Mouse (Mus musculus): ENCODE measurements around the gene Tmem170. TPM values are rescaled to one million over a fixed set of nuclear protein-coding genes. Genes with fewer than 3 reads are reported as not detected.

Tmem170 gene
- polyA plus RNA-seq (2014; fragmentation: Nextera tagmentation; extraction: Ambion mirVana): 4.3 and 4.5 TPM in 2 replicates

DNA sequence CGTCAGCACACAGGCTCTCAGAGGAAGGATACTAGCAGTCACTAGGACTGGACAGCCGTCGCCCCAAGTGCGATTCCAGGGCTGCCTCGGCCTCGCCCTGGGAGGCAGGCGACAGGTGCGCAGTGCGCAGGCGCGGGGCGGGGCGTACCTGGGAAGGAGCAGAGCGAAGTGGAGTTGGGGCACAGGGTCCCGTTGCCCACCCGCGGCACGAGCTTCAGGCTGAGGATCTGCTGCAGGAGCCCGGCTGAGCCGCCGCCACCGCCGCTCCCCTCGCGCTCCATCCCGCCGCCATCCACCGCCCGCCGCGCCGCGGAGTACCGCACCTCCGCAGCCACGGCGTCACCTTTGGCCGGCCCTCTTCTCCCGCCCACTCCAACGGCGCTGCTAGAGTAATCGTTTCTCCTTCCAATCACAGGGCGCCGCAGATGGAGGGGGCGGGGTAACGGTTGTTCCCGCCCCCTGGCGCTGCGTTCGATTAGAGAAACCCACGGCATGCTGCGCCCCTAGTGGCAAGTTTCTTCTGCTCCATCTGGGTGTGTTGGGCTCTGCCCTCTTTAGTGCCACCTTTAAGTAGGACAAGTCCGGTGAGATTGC, at the start of gene Tmem170:
Gene Tmem170, minus strand, starts transcription at position 396 of the 594 bp plus-strand sequence.
- Histone ChIP-seq H3K4me3 (ENCODE audit: control insufficient read depth in 1 of 2, insufficient read depth in 1 of 2, low read depth in 1 of 2, low read length in 2 of 2) (peak within 1 kb of the TSS; percentile 68 to 94), H3K27ac (replicated peaks in 1 of 2; ENCODE audit: control insufficient read depth in 1 of 2, insufficient read depth in 1 of 2, low read depth in 2 of 2, low read length in 2 of 2) (peak within 1 kb of the TSS; percentile 64 to 73), H3K4me1 (ENCODE audit: control insufficient read depth in 2 of 2, insufficient read depth in 2 of 2, low read length in 2 of 2) (peaks cover 0 to 6% of the 10 kb centered on the region in 2 experiments; a peak in 2 of 4 replicates), H3K4me2 (ENCODE audit: low read length) (peak within 1 kb of the TSS; percentile 79), H3K9ac (ENCODE audit: low read length) (peak within 1 kb of the TSS; percentile 84), H3K9me3 (ENCODE audit: control insufficient read depth, low read length) (no peaks in the 10 kb centered on the region), H3K36me3 (ENCODE audit: control insufficient read depth, insufficient read depth, low read length) (no peaks in the 10 kb centered on the region), H3K27me3 (ENCODE audit: control insufficient read depth, insufficient read depth, low read length) (no peaks in the 10 kb centered on the region)
- under 1% methylated on average over 44 of the region's 53 CpGs for WGBS
- peak; percentile 98 for ATAC-seq (ENCODE audit: insufficient number of reproducible peaks, insufficient read depth, low FRiP score, low read depth)

DNA sequence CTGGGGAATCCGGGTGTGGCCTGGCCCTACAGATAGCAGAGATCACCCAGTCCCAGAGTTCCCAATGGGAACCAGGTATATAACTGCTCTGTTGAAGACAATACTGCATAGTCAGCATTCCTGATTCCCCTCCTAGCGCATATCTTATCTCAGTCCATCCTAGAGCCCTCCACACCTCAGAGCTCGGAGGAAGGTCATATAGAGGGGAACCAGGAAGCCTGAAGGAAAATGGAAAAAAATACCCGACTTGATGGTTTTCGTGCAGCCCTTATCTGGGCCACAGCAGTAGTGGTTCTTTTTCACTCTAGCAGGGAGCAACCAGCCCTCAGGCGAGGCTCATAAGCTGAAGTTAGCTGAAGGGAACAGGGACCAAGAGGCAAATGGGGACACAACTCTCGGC, 48.4 kb upstream of the Tmem170 start:
- Histone ChIP-seq H3K9ac (ENCODE audit: low read length) (no peak overlapping the region), H3K4me1 (ENCODE audit: control insufficient read depth in 2 of 2, insufficient read depth in 2 of 2, low read length in 2 of 2) (peaks cover 3 to 6% of the 10 kb centered on the region in 2 experiments; a peak in 3 of 4 replicates), H3K4me2 (ENCODE audit: low read length) (no peak overlapping the region), H3K27ac (replicated peaks in 1 of 2; ENCODE audit: control insufficient read depth in 1 of 2, insufficient read depth in 1 of 2, low read depth in 2 of 2, low read length in 2 of 2) (no peak overlapping the region), H3K27me3 (ENCODE audit: control insufficient read depth, insufficient read depth, low read length) (no peaks in the 10 kb centered on the region), H3K4me3 (ENCODE audit: control insufficient read depth in 1 of 2, insufficient read depth in 1 of 2, low read depth in 1 of 2, low read length in 2 of 2) (no peak overlapping the region), H3K36me3 (ENCODE audit: control insufficient read depth, insufficient read depth, low read length) (no peaks in the 10 kb centered on the region), H3K9me3 (ENCODE audit: control insufficient read depth, low read length) (no peaks in the 10 kb centered on the region)
- WGBS: 24% methylated on average over 7 of the region's 7 CpGs
- no peak for ATAC-seq (ENCODE audit: insufficient number of reproducible peaks, insufficient read depth, low FRiP score, low read depth)

DNA sequence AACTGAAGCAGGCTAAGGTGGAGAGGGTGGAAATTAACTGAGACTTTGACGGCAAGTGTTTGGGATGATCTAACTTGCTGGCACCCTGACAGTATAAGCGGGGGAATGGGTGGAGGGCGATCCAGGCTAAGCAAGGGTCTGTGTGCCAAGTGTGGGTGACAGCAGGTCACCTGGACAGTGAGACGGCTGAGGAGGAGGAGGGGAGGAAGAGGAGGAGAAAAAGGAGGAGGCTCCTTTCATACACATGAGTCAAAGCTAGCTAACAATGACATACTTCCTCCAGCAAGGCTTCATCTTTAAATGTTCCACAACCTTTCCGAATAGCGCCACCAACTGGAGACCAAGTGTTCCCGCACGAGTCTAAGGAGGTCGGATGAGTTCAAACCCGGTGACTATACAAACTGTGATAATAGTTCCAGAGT, 46.8 kb upstream of the Tmem170 start:
- H3K4me1 ChIP-seq (ENCODE audit: control insufficient read depth in 2 of 2, insufficient read depth in 2 of 2, low read length in 2 of 2): peaks cover 3 to 6% of the 10 kb centered on the region in 2 experiments; a peak in 3 of 4 replicates
- H3K27me3 ChIP-seq (ENCODE audit: control insufficient read depth, insufficient read depth, low read length): no peaks in the 10 kb centered on the region
- no peak; the same call in 1 of the 2 replicates for ATAC-seq (ENCODE audit: insufficient number of reproducible peaks, insufficient read depth, low FRiP score, low read depth)
- no peak overlapping the region for H3K27ac ChIP-seq (replicated peaks in 1 of 2; ENCODE audit: control insufficient read depth in 1 of 2, insufficient read depth in 1 of 2, low read depth in 2 of 2, low read length in 2 of 2)
- no peak overlapping the region for H3K4me3 ChIP-seq (ENCODE audit: control insufficient read depth in 1 of 2, insufficient read depth in 1 of 2, low read depth in 1 of 2, low read length in 2 of 2)
- H3K4me2 ChIP-seq (ENCODE audit: low read length): 0 out of 2 replicates have a peak overlapping the region, but pooled peaks have one; percentile 7
- H3K9me3 ChIP-seq (ENCODE audit: control insufficient read depth, low read length): no peaks in the 10 kb centered on the region
- 22% methylated on average over 10 of the region's 10 CpGs for WGBS
- H3K36me3 ChIP-seq (ENCODE audit: control insufficient read depth, insufficient read depth, low read length): no peaks in the 10 kb centered on the region
- no peak overlapping the region for H3K9ac ChIP-seq (ENCODE audit: low read length)

DNA sequence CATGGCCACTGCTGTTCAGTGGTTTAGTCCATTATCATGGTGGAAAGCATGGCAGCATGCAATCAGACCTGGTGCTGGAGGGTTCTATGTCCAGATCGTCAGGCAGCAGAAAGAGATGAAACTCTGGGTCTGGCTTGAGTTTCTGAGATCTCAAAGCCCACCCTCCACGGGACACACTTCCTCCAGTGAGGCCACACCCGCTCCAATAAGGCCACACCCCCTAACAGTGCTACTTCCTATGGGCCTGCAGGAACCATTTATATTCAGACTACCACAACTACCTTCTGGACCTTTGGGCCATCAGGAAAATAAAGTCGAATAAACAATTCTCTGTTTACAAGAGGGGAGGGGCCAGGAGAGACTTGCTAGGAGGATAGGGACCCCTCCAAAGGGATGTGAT, 44.4 kb upstream of the Tmem170 start:
- Histone ChIP-seq H3K4me1 (ENCODE audit: control insufficient read depth in 2 of 2, insufficient read depth in 2 of 2, low read length in 2 of 2) (peaks cover 3 to 6% of the 10 kb centered on the region in 2 experiments; a peak in 3 of 4 replicates), H3K4me3 (ENCODE audit: control insufficient read depth in 1 of 2, insufficient read depth in 1 of 2, low read depth in 1 of 2, low read length in 2 of 2) (no peak overlapping the region)
- WGBS: 67% methylated on average over 4 of the region's 4 CpGs

DNA sequence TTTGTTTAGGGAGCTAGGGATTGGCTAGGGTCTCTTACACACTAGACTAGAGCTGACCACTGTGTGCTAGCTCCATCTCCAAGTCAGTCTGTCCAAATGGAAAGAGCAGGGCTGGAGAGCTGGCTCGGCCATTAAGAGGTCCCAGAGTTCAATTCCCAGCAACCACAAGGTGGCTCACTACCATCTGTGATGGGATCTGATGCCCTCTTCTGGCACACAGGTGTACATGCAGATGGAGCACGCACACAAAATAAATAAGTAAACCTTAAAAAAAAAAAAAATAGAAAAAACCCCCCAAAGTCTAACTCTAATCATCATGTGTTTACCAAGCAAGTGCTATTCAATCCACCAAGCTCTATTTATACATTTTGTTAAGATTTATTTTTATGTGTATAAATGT, 43.1 kb upstream of the Tmem170 start:
- H3K27me3 ChIP-seq (ENCODE audit: control insufficient read depth, insufficient read depth, low read length): no peaks in the 10 kb centered on the region
- 92% methylated on average over 2 of the region's 2 CpGs for WGBS
- no peaks in the 10 kb centered on the region for H3K36me3 ChIP-seq (ENCODE audit: control insufficient read depth, insufficient read depth, low read length)
- no peak overlapping the region for H3K4me3 ChIP-seq (ENCODE audit: control insufficient read depth in 1 of 2, insufficient read depth in 1 of 2, low read depth in 1 of 2, low read length in 2 of 2)
- H3K27ac ChIP-seq (replicated peaks in 1 of 2; ENCODE audit: control insufficient read depth in 1 of 2, insufficient read depth in 1 of 2, low read depth in 2 of 2, low read length in 2 of 2): no peak overlapping the region
- H3K9ac ChIP-seq (ENCODE audit: low read length): no peak overlapping the region
- ATAC-seq (ENCODE audit: insufficient number of reproducible peaks, insufficient read depth, low FRiP score, low read depth): no peak
- H3K4me1 ChIP-seq (ENCODE audit: control insufficient read depth in 2 of 2, insufficient read depth in 2 of 2, low read length in 2 of 2): peaks cover 0 to 3% of the 10 kb centered on the region in 2 experiments; a peak in 1 of 4 replicates
- no peaks in the 10 kb centered on the region for H3K9me3 ChIP-seq (ENCODE audit: control insufficient read depth, low read length)
- H3K4me2 ChIP-seq (ENCODE audit: low read length): no peak overlapping the region

More for the DNA sequence above, 44.4 kb upstream of the Tmem170 start:
- H3K27me3 ChIP-seq (ENCODE audit: control insufficient read depth, insufficient read depth, low read length): no peaks in the 10 kb centered on the region
- no peak overlapping the region for H3K9ac ChIP-seq (ENCODE audit: low read length)
- H3K27ac ChIP-seq (replicated peaks in 1 of 2; ENCODE audit: control insufficient read depth in 1 of 2, insufficient read depth in 1 of 2, low read depth in 2 of 2, low read length in 2 of 2): no peak overlapping the region
- H3K36me3 ChIP-seq (ENCODE audit: control insufficient read depth, insufficient read depth, low read length): no peaks in the 10 kb centered on the region
- H3K4me2 ChIP-seq (ENCODE audit: low read length): no peak overlapping the region
- H3K9me3 ChIP-seq (ENCODE audit: control insufficient read depth, low read length): no peaks in the 10 kb centered on the region
- ATAC-seq (ENCODE audit: insufficient number of reproducible peaks, insufficient read depth, low FRiP score, low read depth): no peak

- peak overlapping the region; percentile 18; the same call in 1 of the 2 replicates for H3K4me2 ChIP-seq (ENCODE audit: low read length)
- no peak overlapping the region for H3K9ac ChIP-seq (ENCODE audit: low read length)
- no peak overlapping the region for H3K27ac ChIP-seq (replicated peaks in 1 of 2; ENCODE audit: control insufficient read depth in 1 of 2, insufficient read depth in 1 of 2, low read depth in 2 of 2, low read length in 2 of 2)
- H3K9me3 ChIP-seq (ENCODE audit: control insufficient read depth, low read length): no peaks in the 10 kb centered on the region
- no peaks in the 10 kb centered on the region for H3K36me3 ChIP-seq (ENCODE audit: control insufficient read depth, insufficient read depth, low read length)
- H3K4me1 ChIP-seq (ENCODE audit: control insufficient read depth in 2 of 2, insufficient read depth in 2 of 2, low read length in 2 of 2): peaks cover 7 to 12% of the 10 kb centered on the region in 2 experiments; a peak in 2 of 4 replicates
- no peak; the same call in 1 of the 2 replicates for ATAC-seq (ENCODE audit: insufficient number of reproducible peaks, insufficient read depth, low FRiP score, low read depth)
- WGBS: 37% methylated on average over 12 of the region's 12 CpGs
- no peak overlapping the region for H3K4me3 ChIP-seq (ENCODE audit: control insufficient read depth in 1 of 2, insufficient read depth in 1 of 2, low read depth in 1 of 2, low read length in 2 of 2)
- H3K27me3 ChIP-seq (ENCODE audit: control insufficient read depth, insufficient read depth, low read length): peaks cover 31% of the 10 kb centered on the region
These were observed 36.4 kb upstream of the Tmem170 start for GRCm38 (mm10) chr8:111912860-111913432.

DNA sequence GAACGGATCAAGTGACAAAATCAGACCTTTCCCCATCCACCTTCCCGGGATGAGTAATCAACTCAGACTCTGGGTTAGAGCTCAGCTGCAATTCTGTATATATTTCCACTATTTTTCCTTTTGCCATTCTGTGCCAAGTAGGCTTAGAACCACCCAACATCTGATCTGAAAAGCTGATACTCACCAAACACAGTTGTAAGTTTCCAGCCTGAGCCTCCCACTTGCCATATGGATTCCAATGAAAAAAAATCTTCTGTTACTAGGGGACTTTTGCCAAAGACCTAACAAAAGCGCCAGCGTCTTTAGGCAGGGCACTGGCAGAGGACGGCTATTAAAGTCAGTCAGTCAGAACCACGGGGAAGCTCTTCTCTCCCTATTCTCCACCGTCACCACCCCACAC, 35.0 kb upstream of the Tmem170 start:
- H3K27ac ChIP-seq (replicated peaks in 1 of 2; ENCODE audit: control insufficient read depth in 1 of 2, insufficient read depth in 1 of 2, low read depth in 2 of 2, low read length in 2 of 2): no peak overlapping the region
- ATAC-seq (ENCODE audit: insufficient number of reproducible peaks, insufficient read depth, low FRiP score, low read depth): no peak
- H3K27me3 ChIP-seq (ENCODE audit: control insufficient read depth, insufficient read depth, low read length): peaks cover 31% of the 10 kb centered on the region
- 57% methylated on average over 7 of the region's 7 CpGs for WGBS
- H3K4me3 ChIP-seq (ENCODE audit: control insufficient read depth in 1 of 2, insufficient read depth in 1 of 2, low read depth in 1 of 2, low read length in 2 of 2): no peak overlapping the region
- H3K9ac ChIP-seq (ENCODE audit: low read length): no peak overlapping the region
- no peaks in the 10 kb centered on the region for H3K9me3 ChIP-seq (ENCODE audit: control insufficient read depth, low read length)
- no peak overlapping the region for H3K4me2 ChIP-seq (ENCODE audit: low read length)
- no peaks in the 10 kb centered on the region for H3K36me3 ChIP-seq (ENCODE audit: control insufficient read depth, insufficient read depth, low read length)
- H3K4me1 ChIP-seq (ENCODE audit: control insufficient read depth in 2 of 2, insufficient read depth in 2 of 2, low read length in 2 of 2): peaks cover 7 to 12% of the 10 kb centered on the region in 2 experiments; a peak in 2 of 4 replicates
